Comparison of ENCODE assay signal across 8 mouse cellular contexts in the genomic region with DNA sequence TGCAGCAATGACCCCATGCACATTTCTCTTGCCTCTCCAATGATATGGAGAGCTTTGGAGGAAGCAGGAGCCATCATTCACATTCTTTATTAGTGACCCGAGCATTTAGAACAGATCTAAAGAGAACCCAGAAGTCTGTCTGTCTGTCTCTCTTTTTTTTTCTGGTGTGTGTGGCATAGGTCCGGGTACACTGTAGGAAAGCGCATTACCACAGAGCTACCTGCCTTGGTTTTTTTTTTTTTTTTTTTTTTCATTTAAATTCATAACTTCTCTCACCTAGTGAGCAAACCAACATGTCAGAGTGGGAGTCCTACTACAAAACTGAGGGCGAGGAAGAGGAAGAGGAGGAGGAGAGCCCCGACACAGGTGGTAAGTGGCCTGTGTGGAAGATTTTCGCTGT. TPM values are rescaled to one million over a fixed set of nuclear protein-coding genes. Genes with fewer than 3 reads are reported as not detected.
DNase-seq lines count a peak whose midpoint lies in the region; ATAC-seq and TF ChIP-seq lines count a peak whose summit lies in the region.

No protein-coding gene starts in this region.

- no peaks in the 10 kb centered on the region for H3K27me3 ChIP-seq in erythroblast, embryonic 14.5 days (ENCODE audit: control insufficient read depth)
- H3K27me3 ChIP-seq in testis, adult 2 months (ENCODE audit: control insufficient read depth, insufficient read depth, low read length) = no peaks in the 10 kb centered on the region
- no peaks in the 10 kb centered on the region for H3K27me3 ChIP-seq in liver, embryonic 12.5 days (replicated peaks)

- H3K4me2 ChIP-seq in liver, embryonic 12.5 days = peak overlapping the region; percentile 93

- no peaks in the 10 kb centered on the region for H3K9me3 ChIP-seq in erythroblast, embryonic 14.5 days (ENCODE audit: control insufficient read depth, low read length)
- H3K9me3 ChIP-seq in liver, embryonic 12.5 days (replicated peaks) = no peaks in the 10 kb centered on the region

- H3K4me1 ChIP-seq in erythroblast, embryonic 14.5 days (ENCODE audit: control insufficient read depth) = peaks cover 49% of the 10 kb centered on the region
- peaks cover 4% of the 10 kb centered on the region for H3K4me1 ChIP-seq in testis, adult 2 months (ENCODE audit: control insufficient read depth, insufficient read depth, low read length)
- H3K4me1 ChIP-seq in liver, embryonic 12.5 days = peaks cover 52% of the 10 kb centered on the region

- peak overlapping the region; percentile 83 for H3K9ac ChIP-seq in liver, embryonic 12.5 days

- H3K4me3 ChIP-seq in erythroblast, embryonic 14.5 days (replicated peaks) = peak overlapping the region; percentile 88
- H3K4me3 ChIP-seq in testis, adult 2 months (ENCODE audit: control insufficient read depth, low read depth, low read length) = peak overlapping the region; percentile 93
- H3K4me3 ChIP-seq in liver, embryonic 12.5 days = peak overlapping the region; percentile 89

- no peak for TF ChIP-seq CTCF in testis, adult 2 months (IDR thresholded peaks at IDR 0.05; ENCODE audit: control insufficient read depth, insufficient read depth, insufficient replicate concordance, low read depth, low read length)

- no peak for ATAC-seq in erythroblast, adult 5-6 weeks (replicated peaks; ENCODE audit: low FRiP score, poor library complexity, severe bottlenecking)
- no peak for ATAC-seq in liver, embryonic 12.5 days

- DNase-seq in testis, postnatal 10 days (ENCODE audit: low spot score) = no peak
- DNase-seq in adrenal gland, adult (ENCODE audit: inconsistent age in 2 of 2, low spot score in 1 of 2) = no peak
- DNase-seq in left cerebral cortex, adult 11 months (ENCODE audit: low spot score) = no peak
- DNase-seq in left cerebral cortex, adult 8-10 months (ENCODE audit: low spot score in 2 of 2) = no peak

- peaks cover 38% of the 10 kb centered on the region for H3K36me3 ChIP-seq in erythroblast, embryonic 14.5 days (ENCODE audit: control insufficient read depth)
- H3K36me3 ChIP-seq in testis, adult 2 months (ENCODE audit: control insufficient read depth, insufficient read depth, low read length) = no peaks in the 10 kb centered on the region
- peaks cover 40% of the 10 kb centered on the region for H3K36me3 ChIP-seq in liver, embryonic 12.5 days

- 8% methylated on average over 6 of the region's 6 CpGs for WGBS in liver, embryonic 12.5 days (ENCODE audit: insufficient replicate concordance)

- TF ChIP-seq POLR2A in testis, adult 2 months (IDR thresholded peaks at IDR 0.05; ENCODE audit: control insufficient read depth, low read depth, low read length) = no peak

- H3K27ac ChIP-seq in testis, adult 2 months (ENCODE audit: control insufficient read depth, insufficient read depth, low read depth, low read length) = peak overlapping the region; percentile 78
- peak overlapping the region; percentile 88 for H3K27ac ChIP-seq in liver, embryonic 12.5 days

RNA-seq across cellular contexts. Expression of a gene that starts 16.8 kb away (rescaled TPM):
- polyA plus RNA-seq in erythroblast, embryonic 14.5 days (2012) = 2.9 and 4.2 TPM in 2 replicates
- 12.5 and 27.0 TPM in 2 replicates for total RNA-seq in erythroblast, adult 5-6 weeks (2015; ENCODE audit: low replicate concordance)
- 3.6 and 5.0 TPM in 2 replicates for total RNA-seq in erythroblast, adult 5-6 weeks (2017; ENCODE audit: low replicate concordance)
- polyA plus RNA-seq in testis, adult 2 months (2012; rRNA removed) = 646 and 682 TPM in 2 replicates
- polyA plus RNA-seq in liver, embryonic 12.5 days (2016; fragmentation: Nextera tagmentation; extraction: Ambion mirVana) = 19.6 and 21.8 TPM in 2 replicates
- total RNA-seq in left cerebral cortex, adult 8-10 months (2022) = 100 to 1,000 TPM in 2 of 4 experiments, 10 to 100 TPM in 2; 81.8 to 126 (median 105) TPM

RNA-seq across cellular contexts. Expression of a gene that starts 29.2 kb away (rescaled TPM):
- polyA plus RNA-seq in erythroblast, embryonic 14.5 days (2012) = 1.2 and 1.4 TPM in 2 replicates
- 17.6 and 41.7 TPM in 2 replicates for total RNA-seq in erythroblast, adult 5-6 weeks (2015; ENCODE audit: low replicate concordance)
- 23.6 and 52.2 TPM in 2 replicates for total RNA-seq in erythroblast, adult 5-6 weeks (2017; ENCODE audit: low replicate concordance)
- polyA plus RNA-seq in testis, adult 2 months (2012; rRNA removed) = 16.7 and 20.4 TPM in 2 replicates
- 94.9 and 98.7 TPM in 2 replicates for polyA plus RNA-seq in liver, embryonic 12.5 days (2016; fragmentation: Nextera tagmentation; extraction: Ambion mirVana)
- 10 to 100 TPM; 21.9 to 28.5 (median 26.0) TPM for total RNA-seq in left cerebral cortex, adult 8-10 months (2022)

RNA-seq across cellular contexts. Expression of a gene that starts 30.6 kb away (rescaled TPM):
- polyA plus RNA-seq in erythroblast, embryonic 14.5 days (2012) = 3.0 and 10.5 TPM in 2 replicates
- total RNA-seq in erythroblast, adult 5-6 weeks (2015; ENCODE audit: low replicate concordance) = 23.2 and 29.7 TPM in 2 replicates
- 24.5 and 44.7 TPM in 2 replicates for total RNA-seq in erythroblast, adult 5-6 weeks (2017; ENCODE audit: low replicate concordance)
- polyA plus RNA-seq in testis, adult 2 months (2012; rRNA removed) = 68.8 and 72.0 TPM in 2 replicates
- polyA plus RNA-seq in liver, embryonic 12.5 days (2016; fragmentation: Nextera tagmentation; extraction: Ambion mirVana) = 232 and 235 TPM in 2 replicates
- total RNA-seq in left cerebral cortex, adult 8-10 months (2022) = 100 to 1,000 TPM; 103 to 133 (median 117) TPM

RNA-seq across cellular contexts. Expression of a gene that starts 36.5 kb away (rescaled TPM):
- polyA plus RNA-seq in erythroblast, embryonic 14.5 days (2012) = not detected in 2 replicates
- not detected in 2 replicates for total RNA-seq in erythroblast, adult 5-6 weeks (2015; ENCODE audit: low replicate concordance)
- not detected in 2 replicates for total RNA-seq in erythroblast, adult 5-6 weeks (2017; ENCODE audit: low replicate concordance)
- polyA plus RNA-seq in testis, adult 2 months (2012; rRNA removed) = 153 and 159 TPM in 2 replicates
- polyA plus RNA-seq in liver, embryonic 12.5 days (2016; fragmentation: Nextera tagmentation; extraction: Ambion mirVana) = not detected in 2 replicates
- total RNA-seq in left cerebral cortex, adult 8-10 months (2022) = not detected

RNA-seq across cellular contexts. Expression of a gene that starts 42.1 kb away (rescaled TPM):
- polyA plus RNA-seq in erythroblast, embryonic 14.5 days (2012) = 0.01 TPM in 1 of 2 replicates, not detected in the other
- total RNA-seq in erythroblast, adult 5-6 weeks (2015; ENCODE audit: low replicate concordance) = not detected in 2 replicates
- total RNA-seq in erythroblast, adult 5-6 weeks (2017; ENCODE audit: low replicate concordance) = not detected in 2 replicates
- 86.7 and 90.3 TPM in 2 replicates for polyA plus RNA-seq in testis, adult 2 months (2012; rRNA removed)
- polyA plus RNA-seq in liver, embryonic 12.5 days (2016; fragmentation: Nextera tagmentation; extraction: Ambion mirVana) = not detected in 2 replicates
- total RNA-seq in left cerebral cortex, adult 8-10 months (2022) = not detected

Comparison
In these comparisons a context has a peak if more than half of its experiments do, and no peak if none do; other contexts are left out.
1. RNA of a gene that starts 16.8 kb away (polyA plus RNA-seq): 646 to 682 TPM in testis, adult 2 months; 19.6 to 21.8 TPM in liver, embryonic 12.5 days and 2.9 to 4.2 TPM in erythroblast, embryonic 14.5 days; every median in the first group is over 10 times any median in the second.
2. Peak in every context shown above with its lines, with median percentiles within 50 percentile points of each other: H3K4me3 ChIP-seq.